17 mouse cellular contexts compared by ENCODE assay signal in the genomic region with DNA sequence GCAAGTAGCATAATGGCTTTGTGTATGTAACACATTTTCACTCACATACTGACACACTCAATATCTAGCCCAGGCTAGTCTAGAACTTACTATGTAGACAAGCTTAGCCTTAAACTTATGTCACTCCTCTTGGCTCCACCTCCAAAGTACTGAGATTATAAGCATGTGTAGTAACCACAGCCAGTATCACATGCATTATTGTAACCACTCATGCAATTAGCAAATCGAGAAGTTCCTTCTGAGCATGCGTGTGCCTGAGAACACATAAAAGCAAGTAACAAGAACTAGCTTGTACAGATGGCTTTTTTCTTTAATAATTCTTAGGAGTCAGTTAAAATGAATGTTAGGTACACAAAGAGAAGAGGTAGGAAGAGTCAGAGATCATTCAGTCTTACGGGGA.
"Had no signal": no experiment of that assay in that cellular context is flagged by ENCODE, and none has a peak within 500 bp of the region (broad histone marks: within the 10 kb centered on the region; RNA-seq: fewer than 3 reads in every experiment).

No protein-coding gene starts in this region.

- H3K4me3 ChIP-seq: limb, embryonic 12.5 days; liver, embryonic 13.5 days; midbrain, embryonic 13.5 days; myocyte; neural tube, embryonic 15.5 days had no signal

- H3K4me1 ChIP-seq: limb, embryonic 12.5 days; midbrain, embryonic 13.5 days; neural tube, embryonic 15.5 days had no signal

- H3K36me3 ChIP-seq: limb, embryonic 12.5 days; liver, embryonic 13.5 days; midbrain, embryonic 13.5 days; neural tube, embryonic 15.5 days had no signal

- DNase-seq: kidney, adult 9 months; kidney, postnatal 36 days; layer of hippocampus, adult 9-11 months; layer of hippocampus, postnatal 36 days; liver; liver, embryonic 13.5 days; liver, postnatal 0 days; thymus, adult 2 months; thymus, postnatal 25 days had no signal

- H3K27ac ChIP-seq: kidney, postnatal 0 days; limb, embryonic 12.5 days; liver, embryonic 13.5 days; macrophage; midbrain, embryonic 13.5 days; neural tube, embryonic 15.5 days had no signal

- ATAC-seq: inflammation-experienced regulatory T-cells, adult 6 months; intestine, postnatal 0 days; liver, postnatal 0 days; midbrain, embryonic 13.5 days had no signal

- H3K27me3 ChIP-seq: limb, embryonic 12.5 days; liver, embryonic 13.5 days; midbrain, embryonic 13.5 days; neural tube, embryonic 15.5 days had no signal
